Mouse (Mus musculus) cortical plate, adult 2 months (tissue): ENCODE results near the gene BC037034. TPM values are rescaled to one million over a fixed set of nuclear protein-coding genes. Genes with fewer than 3 reads are reported as not detected.

Source experiments
- H3K27ac ChIP-seq: fragments of 200-500 bp; 2 replicates; pipeline ENCODE4 v1.5.1; 2012; ENCODE audit warnings: low read length, control low read depth, inconsistent platforms; ENCODE audit not compliant: insufficient read depth
- H3K4me1 ChIP-seq: fragments of 200-500 bp; 2 replicates; pipeline ENCODE4 v1.6.1; 2011; ENCODE audit warnings: low read length; ENCODE audit not compliant: control insufficient read depth, insufficient read depth
- H3K4me3 ChIP-seq: fragments of 200-500 bp; 2 replicates; pipeline ENCODE4 v1.5.1; 2011; ENCODE audit warnings: mild to moderate bottlenecking, low read length, control low read depth; ENCODE audit not compliant: insufficient read depth
- CTCF ChIP-seq: fragments of 200-500 bp; IDR thresholded peaks from 2 replicates; pipeline ENCODE4 v1.5.1; 2011; ENCODE audit warnings: mild to moderate bottlenecking, control low read depth, low read length; ENCODE audit not compliant: insufficient read depth; ENCODE audit errors: extremely low read depth
- POLR2A ChIP-seq: fragments of 200-500 bp; IDR thresholded peaks from 2 replicates; pipeline ENCODE4 v1.6.1; 2011; ENCODE audit warnings: mild to moderate bottlenecking, low read length, control low read depth; ENCODE audit not compliant: insufficient read depth; ENCODE audit errors: extremely low read depth
- polyA plus RNA-seq: library from polyadenylated mRNA; depleted of rRNA; stranded (reverse); fragments of >200 nt; gene quantifications from 2 replicates; pipeline ENCODE4 v1.2.3, GENCODE M21; 2012

Gene BC037034
- polyA plus RNA-seq, 1 experiment: 83.9 TPM

GRCm38 (mm10) chr5:138279585-138280424, 16.0 kb upstream of the BC037034 start, which contains the start of the genes Gm43720, Gpc2 and Stag3:
Gene Gm43720, minus strand, starts transcription at chr5:138279958.
Gene Gpc2, minus strand, starts transcription at chr5:138280005.
Gene Stag3, plus strand, starts transcription at chr5:138280240.
- Histone ChIP-seq H3K27ac (no peak within 1 kb of the TSS), H3K4me3 (peak within 1 kb of the TSS; percentile 16), H3K4me1 (no peaks in the 10 kb centered on the region)
- TF ChIP-seq POLR2A (no peak), CTCF (no peak)

- TF ChIP-seq CTCF: no peak
- no peak for TF ChIP-seq POLR2A
- Histone ChIP-seq H3K27ac (no peak overlapping the region), H3K4me1 (no peaks in the 10 kb centered on the region), H3K4me3 (no peak overlapping the region)
Measured at GRCm38 (mm10) chr5:138277994-138278393, 14.2 kb upstream of the BC037034 start.

GRCm38 (mm10) chr5:138275216-138276050, 11.6 kb upstream of the BC037034 start:
- no peak overlapping the region for H3K4me3 ChIP-seq
- H3K27ac ChIP-seq: no peak overlapping the region
- no peaks in the 10 kb centered on the region for H3K4me1 ChIP-seq
- TF ChIP-seq POLR2A (no peak), CTCF (no peak)

GRCm38 (mm10) chr5:138274186-138274585, 10.4 kb upstream of the BC037034 start:
- Histone ChIP-seq H3K4me1 (no peaks in the 10 kb centered on the region), H3K4me3 (no peak overlapping the region), H3K27ac (no peak overlapping the region)
- TF ChIP-seq POLR2A: no peak
- TF ChIP-seq CTCF: no peak

- H3K27ac ChIP-seq: peak within 1 kb of the TSS; percentile 65; the same call in 1 of the 2 replicates
- peak within 1 kb of the TSS; percentile 18; the same call in 1 of the 2 replicates for H3K4me3 ChIP-seq
- TF ChIP-seq CTCF (no peak), POLR2A (no peak)
- H3K4me1 ChIP-seq: peaks cover 2% of the 10 kb centered on the region; the same call in 1 of the 2 replicates
Measured at GRCm38 (mm10) chr5:138272409-138272923, 8.6 kb upstream of the BC037034 start, which contains the start of gene Gal3st4. Gene Gal3st4, minus strand, starts transcription at chr5:138272840.

GRCm38 (mm10) chr5:138271232-138271631, 7.4 kb upstream of the BC037034 start:
- Histone ChIP-seq H3K27ac (no peak overlapping the region), H3K4me1 (peaks cover 2% of the 10 kb centered on the region; the same call in 1 of the 2 replicates), H3K4me3 (no peak overlapping the region)
- TF ChIP-seq POLR2A (no peak), CTCF (no peak)

GRCm38 (mm10) chr5:138268980-138269379, 5.1 kb upstream of the BC037034 start:
- Histone ChIP-seq H3K27ac (no peak overlapping the region), H3K4me3 (no peak overlapping the region), H3K4me1 (peaks cover 2% of the 10 kb centered on the region; the same call in 1 of the 2 replicates)
- TF ChIP-seq CTCF (no peak), POLR2A (no peak)

GRCm38 (mm10) chr5:138267114-138267513, 3.3 kb upstream of the BC037034 start:
- no peak overlapping the region for H3K4me3 ChIP-seq
- no peak overlapping the region for H3K27ac ChIP-seq
- peaks cover 7% of the 10 kb centered on the region; the same call in 1 of the 2 replicates for H3K4me1 ChIP-seq
- no peak for TF ChIP-seq CTCF
- TF ChIP-seq POLR2A: no peak

- Histone ChIP-seq H3K27ac (no peak overlapping the region), H3K4me3 (no peak overlapping the region)
Measured at GRCm38 (mm10) chr5:138265712-138266111, 1.9 kb upstream of the BC037034 start.

More at GRCm38 (mm10) chr5:138265712-138266111, 1.9 kb upstream of the BC037034 start:
- TF ChIP-seq POLR2A (no peak), CTCF (no peak)
- H3K4me1 ChIP-seq: peaks cover 7% of the 10 kb centered on the region; the same call in 1 of the 2 replicates
